Mouse (Mus musculus) heart, embryonic 14.5 days (tissue): ENCODE results near the gene Agtr1a. TPM values are rescaled to one million over a fixed set of nuclear protein-coding genes. Genes with fewer than 3 reads are reported as not detected.

ENCODE experiments used
- polyA plus RNA-seq: library from polyadenylated mRNA; unstranded; fragments of >200 nt; fragmentation: Nextera tagmentation; extraction: Ambion mirVana; gene quantifications from 2 replicates; pipeline ENCODE4 v1.2.1, GENCODE M21; 2014

Agtr1a gene
- polyA plus RNA-seq, 1 experiment from 2014 or later = 15.9 TPM

Other genes with a start within 250 kb of the Agtr1a start
- gene Mboat1, start 200.0 kb upstream of the Agtr1a start, polyA plus RNA-seq = 1.6 and 2.5 TPM in 2 replicates
- gene Uqcrfs1, start 208.9 kb downstream of the Agtr1a start, polyA plus RNA-seq = 696 and 718 TPM in 2 replicates